Mouse (Mus musculus) intestine, embryonic 15.5 days (tissue): ENCODE measurements at regions not wholly inside any gene's neighbourhood (a gene's known extent, or its start where the extent isn't known, plus 50 kb on each side); places are given as distances from the start of the nearest gene placed in this dataset.
A peak's percentile ranks its signal among the peaks of the same experiment; 100 is the strongest.

Experiments
- ATAC-seq: fragments of 200-750 bp; cut with Nextera tagmentation; 2 replicates; pipeline ENCODE4 v1.8.0; 2017; ENCODE audit warnings: moderate TSS enrichment, moderate library complexity
- H3K27ac ChIP-seq: fragments of 300-500 bp; sonication (generic); 2 replicates; pipeline ENCODE4 v1.5.1; 2015; ENCODE audit warnings: mild to moderate bottlenecking, inconsistent platforms
- H3K27me3 ChIP-seq: fragments of 300-500 bp; sonication (generic); replicated peaks from 2 replicates; pipeline ENCODE4 v1.6.1; 2015; ENCODE audit warnings: inconsistent platforms
- H3K36me3 ChIP-seq: fragments of 300-500 bp; sonication (generic); 2 replicates; pipeline ENCODE4 v1.6.1; 2015; ENCODE audit warnings: inconsistent platforms
- H3K4me1 ChIP-seq: fragments of 300-500 bp; sonication (generic); replicated peaks from 2 replicates; pipeline ENCODE4 v1.6.1; 2015; ENCODE audit warnings: inconsistent platforms
- H3K4me2 ChIP-seq: fragments of 300-500 bp; sonication (generic); replicated peaks from 2 replicates; pipeline ENCODE4 v1.6.1; 2015; ENCODE audit warnings: mild to moderate bottlenecking, inconsistent platforms
- H3K4me3 ChIP-seq: fragments of 300-500 bp; sonication (generic); replicated peaks from 2 replicates; pipeline ENCODE4 v1.5.1; 2015; ENCODE audit warnings: inconsistent platforms
- H3K9ac ChIP-seq: fragments of 300-500 bp; sonication (generic); 2 replicates; pipeline ENCODE4 v1.6.1; 2015; ENCODE audit warnings: inconsistent platforms
- H3K9me3 ChIP-seq: fragments of 300-500 bp; sonication (generic); 2 replicates; pipeline ENCODE4 v1.6.1; 2016; ENCODE audit warnings: inconsistent platforms
- WGBS: fragments of 180-500 bp; shearing (Covaris S2); methylation state at CpG from one replicate; pipeline ENCODE4 v1.1.7; 2015; 5-methylcytosine and 5-hydroxymethylcytosine counted together

DNA sequence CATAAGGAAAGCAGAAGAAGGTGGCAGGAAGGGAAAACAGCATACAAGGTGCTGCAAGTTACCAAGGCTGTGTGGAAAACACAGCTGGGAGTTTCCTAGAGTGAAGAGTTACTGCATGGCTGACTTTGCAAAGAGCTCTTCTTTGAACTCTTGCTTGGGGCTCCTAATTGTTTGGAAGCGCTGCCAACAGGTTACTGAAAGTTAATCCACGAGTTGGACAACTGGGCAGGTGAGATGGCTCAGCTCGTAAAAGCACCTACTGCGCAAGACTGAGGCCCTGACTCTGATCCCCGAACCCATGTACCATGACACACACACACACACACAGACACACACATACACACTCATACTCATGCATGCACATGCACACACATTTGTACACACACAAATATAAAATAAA lies 77.5 kb upstream of the Acsl1 start:
- ATAC-seq: no peak
- no peaks in the 10 kb centered on the region for H3K27me3 ChIP-seq
- H3K9ac ChIP-seq: no peak overlapping the region
- H3K9me3 ChIP-seq: no peaks in the 10 kb centered on the region
- H3K36me3 ChIP-seq: no peaks in the 10 kb centered on the region
- H3K27ac ChIP-seq: no peak overlapping the region
- no peak overlapping the region for H3K4me2 ChIP-seq
- 90% methylated on average over 5 of the region's 5 CpGs for WGBS
- H3K4me3 ChIP-seq: no peak overlapping the region
- H3K4me1 ChIP-seq: no peaks in the 10 kb centered on the region

DNA sequence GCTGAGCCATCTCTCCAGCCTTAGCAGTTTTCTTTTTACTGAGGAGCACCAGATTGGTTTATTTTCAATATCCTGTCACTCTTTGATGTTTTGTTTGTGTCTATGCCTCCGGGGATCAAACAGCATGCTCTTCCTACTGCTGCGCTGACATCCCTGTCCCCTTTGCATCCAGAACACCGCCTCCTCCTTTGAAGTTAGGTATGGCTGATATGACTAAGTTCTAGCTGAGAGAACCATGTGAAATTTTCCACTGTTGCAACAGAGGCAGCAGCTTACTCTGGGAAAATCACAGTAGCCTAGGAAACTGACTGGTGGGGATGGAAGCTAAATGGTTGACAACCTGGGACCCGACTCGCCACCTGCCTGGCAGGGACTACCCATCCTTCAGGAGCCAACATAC lies 76.1 kb upstream of the Acsl1 start:
- Histone ChIP-seq H3K27ac (no peak overlapping the region), H3K27me3 (no peaks in the 10 kb centered on the region), H3K9me3 (no peaks in the 10 kb centered on the region), H3K36me3 (no peaks in the 10 kb centered on the region), H3K4me2 (no peak overlapping the region), H3K9ac (no peak overlapping the region), H3K4me3 (no peak overlapping the region), H3K4me1 (no peaks in the 10 kb centered on the region)
- ATAC-seq: no peak
- 77% methylated on average over 5 of the region's 5 CpGs for WGBS

DNA sequence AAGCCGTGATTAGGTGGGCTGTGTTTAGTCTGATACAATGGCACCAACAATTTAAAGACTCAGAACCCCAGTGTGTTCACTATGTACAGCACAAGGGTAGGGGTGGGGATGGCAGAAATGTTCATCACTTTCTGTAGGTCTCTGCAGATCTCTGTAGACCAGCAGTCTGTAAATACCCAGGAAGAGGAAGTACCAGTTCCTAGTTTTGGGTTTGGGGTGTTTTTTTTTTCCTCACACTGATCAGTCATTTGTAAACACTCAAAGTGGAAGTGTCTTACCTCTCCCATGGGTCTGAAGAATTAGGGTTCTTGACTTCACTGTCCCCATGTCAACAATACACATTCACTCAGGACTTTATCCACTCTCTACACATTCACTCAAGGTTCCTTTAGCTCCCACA lies 75.5 kb upstream of the Acsl1 start:
- Histone ChIP-seq H3K4me3 (no peak overlapping the region), H3K4me2 (no peak overlapping the region), H3K9ac (no peak overlapping the region), H3K27me3 (no peaks in the 10 kb centered on the region), H3K36me3 (no peaks in the 10 kb centered on the region), H3K4me1 (no peaks in the 10 kb centered on the region), H3K9me3 (no peaks in the 10 kb centered on the region), H3K27ac (no peak overlapping the region)
- no peak for ATAC-seq
- WGBS: 85% methylated on average over 1 of the region's 1 CpGs

DNA sequence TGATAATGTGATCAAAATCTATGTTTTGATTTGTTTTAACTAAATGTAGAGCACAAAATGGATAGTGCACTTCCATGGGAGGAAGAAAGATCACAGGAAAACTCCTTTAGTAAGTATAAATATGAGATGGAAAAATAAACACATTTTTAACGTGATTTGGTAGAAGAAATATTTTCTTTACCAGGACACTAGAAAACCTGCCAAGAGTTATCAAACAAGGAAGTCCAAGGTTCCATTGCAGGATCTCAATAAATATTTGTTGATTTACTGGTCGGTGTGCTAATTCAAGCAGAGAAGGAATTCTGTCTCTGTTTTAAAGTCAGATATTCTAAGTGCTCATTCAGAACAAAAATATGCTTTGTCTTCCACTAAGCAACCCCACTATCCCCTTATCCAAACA lies 73.8 kb upstream of the Acsl1 start:
- no peaks in the 10 kb centered on the region for H3K9me3 ChIP-seq
- WGBS: 33% methylated on average over 2 of the region's 2 CpGs

GRCm38 (mm10) chr8:46397777-46398176 lies 73.1 kb upstream of the Acsl1 start:
- H3K27me3 ChIP-seq: no peaks in the 10 kb centered on the region
- 81% methylated on average over 8 of the region's 8 CpGs for WGBS
- no peak overlapping the region for H3K9ac ChIP-seq
- no peak overlapping the region for H3K4me3 ChIP-seq
- H3K9me3 ChIP-seq: no peaks in the 10 kb centered on the region
- no peak overlapping the region for H3K27ac ChIP-seq
- no peaks in the 10 kb centered on the region for H3K36me3 ChIP-seq
- no peaks in the 10 kb centered on the region for H3K4me1 ChIP-seq
- ATAC-seq: no peak
- no peak overlapping the region for H3K4me2 ChIP-seq

More for the DNA sequence above, 73.8 kb upstream of the Acsl1 start:
- ATAC-seq: no peak
- Histone ChIP-seq H3K9ac (no peak overlapping the region), H3K27me3 (no peaks in the 10 kb centered on the region), H3K4me1 (no peaks in the 10 kb centered on the region), H3K27ac (no peak overlapping the region), H3K4me2 (no peak overlapping the region), H3K4me3 (no peak overlapping the region), H3K36me3 (no peaks in the 10 kb centered on the region)

DNA sequence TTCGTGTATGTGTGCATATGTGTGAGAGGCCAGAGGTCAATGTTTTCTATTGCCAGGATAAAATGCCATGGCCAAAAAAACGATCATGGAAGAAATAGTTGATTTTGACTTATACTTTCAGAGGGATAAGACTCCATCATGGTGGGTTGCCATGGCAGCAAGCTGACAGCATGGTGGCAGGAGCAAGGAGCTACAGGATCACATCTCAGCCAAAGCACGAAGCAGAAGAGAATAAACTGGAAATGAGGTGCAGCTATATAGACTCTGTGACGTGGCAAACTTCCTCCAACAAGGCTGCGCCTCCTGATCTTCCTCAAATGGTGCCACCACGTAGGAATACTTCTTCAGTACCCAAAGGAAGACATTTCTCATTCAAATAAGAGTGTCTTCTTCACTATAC lies 70.2 kb upstream of the Acsl1 start:
- H3K27me3 ChIP-seq: no peaks in the 10 kb centered on the region
- no peaks in the 10 kb centered on the region for H3K4me1 ChIP-seq
- H3K9ac ChIP-seq: no peak overlapping the region
- no peaks in the 10 kb centered on the region for H3K9me3 ChIP-seq
- no peak for ATAC-seq
- H3K36me3 ChIP-seq: no peaks in the 10 kb centered on the region
- WGBS: 84% methylated on average over 6 of the region's 6 CpGs
- no peak overlapping the region for H3K4me2 ChIP-seq
- no peak overlapping the region for H3K27ac ChIP-seq
- H3K4me3 ChIP-seq: no peak overlapping the region

DNA sequence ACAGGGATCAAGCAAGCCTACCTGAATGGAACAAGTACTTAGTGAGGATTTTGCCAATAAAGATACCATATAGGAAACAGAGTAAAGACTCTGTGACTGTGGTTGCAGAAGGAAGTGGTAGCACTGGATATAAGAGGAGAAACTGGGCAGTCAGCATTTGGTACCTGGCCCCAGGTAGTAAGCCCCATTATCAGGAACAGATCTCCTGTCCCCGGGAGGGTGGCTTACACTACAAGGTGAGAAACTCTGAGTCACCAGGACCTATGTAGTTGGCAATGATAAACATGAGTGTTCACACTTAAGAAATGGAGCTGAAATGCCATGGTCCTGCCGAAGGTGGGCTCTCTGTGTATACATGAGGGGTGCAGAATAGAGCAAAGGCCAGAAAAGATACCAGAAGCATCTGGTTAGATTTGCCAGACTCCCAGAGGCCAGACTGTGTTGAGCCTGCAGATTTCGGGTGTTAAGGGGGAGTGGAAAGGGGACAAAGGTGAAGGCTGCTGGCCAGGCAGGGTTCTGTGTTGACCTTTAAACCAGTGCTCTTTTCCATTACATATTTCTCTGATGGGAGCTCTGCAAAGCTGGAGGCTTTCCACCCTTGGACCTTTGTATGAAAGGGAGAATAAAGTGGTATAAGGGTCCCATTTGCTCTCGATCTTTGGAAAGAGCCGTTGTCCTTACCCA lies 66.8 kb upstream of the Acsl1 start:
- Histone ChIP-seq H3K27ac (0 out of 2 replicates have a peak overlapping the region, but pooled peaks have one; percentile 1), H3K27me3 (no peaks in the 10 kb centered on the region), H3K36me3 (no peaks in the 10 kb centered on the region), H3K4me1 (no peaks in the 10 kb centered on the region), H3K9ac (no peak overlapping the region), H3K4me3 (no peak overlapping the region), H3K4me2 (no peak overlapping the region), H3K9me3 (no peaks in the 10 kb centered on the region)
- peak; percentile 80 for ATAC-seq
- 70% methylated on average over 5 of the region's 5 CpGs for WGBS

DNA sequence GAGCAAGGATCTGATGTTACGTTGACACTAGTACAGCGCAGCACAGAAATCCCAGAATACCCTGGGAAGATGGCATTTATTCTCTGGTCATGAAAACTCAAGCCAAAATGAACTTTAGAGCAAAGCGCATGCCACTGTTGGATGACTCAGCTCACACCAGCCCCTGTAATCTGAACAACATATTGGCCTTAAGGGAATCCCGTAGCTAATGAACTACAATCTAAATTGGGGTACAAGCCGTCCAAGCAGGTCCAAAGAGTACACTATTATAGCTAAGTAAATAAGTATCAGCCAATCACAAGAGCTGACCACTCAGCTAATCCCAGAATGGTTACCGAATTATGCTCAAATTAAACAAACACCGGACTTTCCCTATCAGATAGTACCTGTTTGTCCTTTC lies 62.0 kb upstream of the Acsl1 start:
- Histone ChIP-seq H3K4me2 (no peak overlapping the region), H3K9me3 (no peaks in the 10 kb centered on the region), H3K9ac (no peak overlapping the region), H3K4me3 (no peak overlapping the region), H3K36me3 (no peaks in the 10 kb centered on the region), H3K4me1 (no peaks in the 10 kb centered on the region), H3K27me3 (no peaks in the 10 kb centered on the region), H3K27ac (peak overlapping the region; percentile 66)
- peak; percentile 92 for ATAC-seq
- 74% methylated on average over 7 of the region's 7 CpGs for whole genome bisulfite sequencing

DNA sequence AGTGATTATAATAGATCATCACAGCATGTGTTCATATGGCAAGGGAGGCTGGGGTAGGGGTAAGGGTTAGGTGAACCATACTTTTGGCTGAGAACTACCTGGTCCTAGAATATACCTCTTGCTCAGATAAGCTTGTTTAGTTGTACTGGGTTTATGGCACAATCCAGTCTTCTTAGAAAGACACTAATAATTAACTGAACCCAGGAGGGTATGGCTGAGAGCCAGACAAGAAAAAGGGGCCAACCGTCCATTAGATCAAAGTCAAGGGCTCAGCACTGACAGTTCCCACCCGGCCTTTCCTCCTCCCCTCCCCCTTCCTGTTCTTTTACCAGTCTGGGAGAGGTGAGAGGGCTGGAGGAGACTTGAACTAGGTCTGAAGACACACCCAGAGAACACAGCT lies 61.5 kb upstream of the Acsl1 start:
- H3K9me3 ChIP-seq: no peaks in the 10 kb centered on the region
- ATAC-seq: peak; percentile 95
- H3K27ac ChIP-seq: peak overlapping the region; percentile 66; the same call in 1 of the 2 replicates
- no peaks in the 10 kb centered on the region for H3K27me3 ChIP-seq
- no peak overlapping the region for H3K9ac ChIP-seq
- no peaks in the 10 kb centered on the region for H3K4me1 ChIP-seq
- H3K4me2 ChIP-seq: no peak overlapping the region
- no peak overlapping the region for H3K4me3 ChIP-seq
- no peaks in the 10 kb centered on the region for H3K36me3 ChIP-seq
- WGBS: 23% methylated on average over 2 of the region's 2 CpGs

DNA sequence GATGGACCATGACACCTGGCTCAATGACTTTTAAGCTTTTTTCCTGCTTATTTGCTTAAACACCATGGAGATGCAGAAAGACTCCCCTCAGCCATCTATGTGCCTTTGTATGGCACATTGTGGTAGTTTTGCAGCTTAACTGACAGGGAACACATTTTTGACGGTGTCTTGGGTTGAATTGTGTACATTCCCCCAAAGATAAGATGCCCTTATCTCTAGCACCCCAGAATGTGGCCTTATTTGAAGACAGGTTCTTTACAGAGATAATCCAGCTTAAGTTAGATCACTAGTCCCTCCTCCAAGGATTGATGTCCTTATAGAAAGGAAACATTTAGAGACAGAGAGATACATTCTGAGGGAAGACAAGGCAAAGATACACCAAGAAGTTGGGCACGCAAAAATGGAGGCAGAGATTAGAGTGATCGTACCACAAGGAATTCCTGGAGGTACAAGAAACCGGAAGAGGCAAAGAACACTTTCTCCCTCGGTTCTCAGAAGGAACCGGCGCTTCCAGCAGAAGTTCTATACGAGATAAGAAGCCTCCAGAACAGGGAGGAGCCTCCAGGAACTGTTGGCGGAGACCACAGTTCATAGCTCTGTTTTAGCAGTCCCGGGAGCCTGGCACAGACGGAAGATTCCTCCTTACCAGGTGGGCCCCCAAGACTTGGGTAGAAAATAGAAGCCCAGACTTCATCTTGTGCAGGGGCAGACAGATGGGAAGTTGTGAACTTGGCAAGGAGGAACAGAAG lies 58.8 kb upstream of the Acsl1 start:
- Histone ChIP-seq H3K4me3 (no peak overlapping the region), H3K27me3 (no peaks in the 10 kb centered on the region), H3K4me1 (no peaks in the 10 kb centered on the region), H3K4me2 (no peak overlapping the region), H3K9ac (no peak overlapping the region), H3K36me3 (no peaks in the 10 kb centered on the region), H3K9me3 (no peaks in the 10 kb centered on the region), H3K27ac (no peak overlapping the region)
- no peak for ATAC-seq
- WGBS: 80% methylated on average over 11 of the region's 11 CpGs

DNA sequence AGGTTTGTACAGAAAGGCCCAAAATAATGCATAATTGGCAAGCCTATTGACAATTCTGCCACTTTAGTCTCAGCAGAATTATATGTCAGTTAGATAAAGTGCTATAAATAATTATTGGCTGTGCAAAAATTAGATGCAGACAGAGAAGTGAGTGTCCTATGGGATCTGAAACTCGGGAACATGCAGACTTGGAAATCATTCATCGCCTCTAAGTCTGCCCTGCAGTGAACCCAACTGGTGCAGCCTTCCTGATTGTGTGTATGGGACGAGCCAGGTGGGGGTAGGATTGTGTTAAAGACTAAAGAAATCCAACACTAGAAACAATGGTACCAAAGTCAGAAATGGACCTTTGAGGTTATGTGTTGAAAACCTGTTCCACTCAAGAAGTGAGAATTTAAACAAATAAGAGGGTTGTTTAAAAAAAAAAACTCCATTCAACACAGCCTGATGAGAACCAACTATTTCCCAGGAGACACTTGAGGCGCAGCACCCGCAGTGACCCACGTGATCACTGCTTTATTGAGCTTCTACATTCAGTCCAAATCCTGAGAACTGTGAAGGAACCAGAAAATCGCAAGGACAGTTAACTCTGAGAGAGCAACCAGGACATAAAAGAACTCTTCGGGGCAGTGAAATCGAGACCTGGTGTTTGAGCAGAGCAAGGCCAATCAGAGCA lies 57.4 kb upstream of the Acsl1 start:
- ATAC-seq: no peak
- H3K9ac ChIP-seq: no peak overlapping the region
- H3K9me3 ChIP-seq: no peaks in the 10 kb centered on the region
- no peaks in the 10 kb centered on the region for H3K27me3 ChIP-seq
- H3K4me1 ChIP-seq: no peaks in the 10 kb centered on the region
- no peaks in the 10 kb centered on the region for H3K36me3 ChIP-seq
- no peak overlapping the region for H3K27ac ChIP-seq
- 81% methylated on average over 9 of the region's 9 CpGs for WGBS
- H3K4me2 ChIP-seq: no peak overlapping the region
- H3K4me3 ChIP-seq: no peak overlapping the region

DNA sequence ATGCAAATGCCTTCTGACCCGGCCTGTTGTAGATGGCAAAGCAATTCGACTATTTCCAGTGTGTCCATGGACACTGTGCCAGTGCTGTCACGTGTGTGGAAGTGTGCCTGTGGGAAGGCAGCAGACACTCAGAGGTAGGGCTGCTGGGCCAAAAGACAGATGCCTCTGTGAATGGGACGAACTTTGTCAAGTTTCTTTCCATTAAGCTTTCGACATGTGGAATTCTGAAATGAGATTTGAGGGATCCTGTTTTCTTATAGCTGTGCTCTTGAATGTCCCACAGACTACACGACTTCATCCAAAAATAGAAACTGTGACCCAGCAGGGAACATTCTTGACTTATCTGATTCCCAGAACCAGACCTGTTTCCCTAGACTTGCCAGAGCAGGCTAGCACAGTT lies 56.0 kb upstream of the Acsl1 start:
- H3K36me3 ChIP-seq: no peaks in the 10 kb centered on the region
- ATAC-seq: no peak
- H3K9ac ChIP-seq: no peak overlapping the region
- no peak overlapping the region for H3K4me2 ChIP-seq
- no peaks in the 10 kb centered on the region for H3K27me3 ChIP-seq
- WGBS: 79% methylated on average over 6 of the region's 6 CpGs
- H3K9me3 ChIP-seq: no peaks in the 10 kb centered on the region
- H3K4me1 ChIP-seq: no peaks in the 10 kb centered on the region
- no peak overlapping the region for H3K4me3 ChIP-seq
- H3K27ac ChIP-seq: no peak overlapping the region
